Mouse (Mus musculus) CH12.LX (cell line): ENCODE results near the gene Zfp626. TPM values are rescaled to one million over a fixed set of nuclear protein-coding genes. Genes with fewer than 3 reads are reported as not detected.
A peak's percentile ranks its signal among the peaks of the same experiment; 100 is the strongest.

ENCODE experiments used
- DNase-seq: peaks from one replicate; pipeline ENCODE4 v3.0.0-alpha.2; 2013; ENCODE audit errors: extremely low read depth
- H3K27ac ChIP-seq: 2 replicates; pipeline ENCODE4 v1.5.1; 2012; ENCODE audit warnings: low read depth, mild to moderate bottlenecking, control low read depth, moderate library complexity; ENCODE audit not compliant: insufficient read depth
- H3K27me3 ChIP-seq: replicated peaks from 2 replicates; pipeline ENCODE3; 2012; ENCODE audit warnings: inconsistent platforms
- H3K36me3 ChIP-seq, 2 experiments: replicated peaks in 1 of 2; 2 replicates each; pipeline versions ENCODE3 to v1.6.1; 2012; ENCODE audit warnings: inconsistent platforms in 1 of 2, low read length in 1 of 2, mild to moderate bottlenecking in 1 of 2, mixed read lengths in 1 of 2, moderate library complexity in 1 of 2; ENCODE audit not compliant: control insufficient read depth in 1 of 2, insufficient read depth in 1 of 2
- H3K4me1 ChIP-seq, 2 experiments: 2 replicates each; pipeline ENCODE4 v1.6.1; 2012; ENCODE audit warnings: inconsistent platforms in 1 of 2, moderate library complexity in 1 of 2; ENCODE audit not compliant: insufficient read depth in 2 of 2, control insufficient read depth in 1 of 2
- H3K4me2 ChIP-seq: 2 replicates; pipeline ENCODE4 v1.6.1; 2012; ENCODE audit warnings: low read depth, mild to moderate bottlenecking, control low read depth; ENCODE audit not compliant: poor library complexity, insufficient read depth, severe bottlenecking
- H3K4me3 ChIP-seq, 3 experiments: fragments of 150-350 bp in 1 of 3; sonication (generic) in 1 of 3; replicated peaks in 1 of 3; 2 replicates each; pipeline versions ENCODE3 to v1.5.1; 2011 to 2012; ENCODE audit warnings: low read depth in 2 of 3, low read length in 2 of 3, mild to moderate bottlenecking in 2 of 3, moderate library complexity in 2 of 3, control low read depth in 1 of 3, improper control_type of control experiment in 1 of 3, inconsistent platforms in 1 of 3, mixed read lengths in 1 of 3; ENCODE audit not compliant: poor library complexity in 1 of 3
- H3K79me2 ChIP-seq: replicated peaks from 2 replicates; pipeline ENCODE4 v1.6.1; 2012; ENCODE audit warnings: mild to moderate bottlenecking, moderate library complexity; ENCODE audit not compliant: control insufficient read depth, poor library complexity, insufficient read depth, severe bottlenecking; ENCODE audit errors: extremely low read depth
- H3K9ac ChIP-seq: 2 replicates; pipeline ENCODE4 v1.6.1; 2012; ENCODE audit warnings: low read depth, mild to moderate bottlenecking, control low read depth, moderate library complexity; ENCODE audit not compliant: insufficient read depth
- H3K9me3 ChIP-seq: replicated peaks from 2 replicates; pipeline ENCODE3; 2012; ENCODE audit warnings: low read length, inconsistent platforms, mixed read lengths
- CTCF ChIP-seq, 2 experiments: IDR thresholded peaks in 1 of 2; conservative IDR thresholded peaks in 1 of 2; 2 replicates each; pipeline ENCODE4 v1.5.1; 2011 to 2012; ENCODE audit warnings: low read depth in 2 of 2, low read length in 2 of 2, improper control_type of control experiment in 1 of 2, inconsistent platforms in 1 of 2, mild to moderate bottlenecking in 1 of 2, moderate library complexity in 1 of 2
- ELF1 ChIP-seq: IDR thresholded peaks from 2 replicates; pipeline ENCODE4 v1.6.1; 2014; ENCODE audit warnings: low read depth, mild to moderate bottlenecking, inconsistent platforms, low read length, improper control_type of control experiment
- HCFC1 ChIP-seq: IDR thresholded peaks from 2 replicates; pipeline ENCODE4 v1.6.1; 2012; ENCODE audit warnings: low read depth, mild to moderate bottlenecking, inconsistent platforms, low read length, improper control_type of control experiment
- IRF4 ChIP-seq: IDR thresholded peaks from 2 replicates; pipeline ENCODE4 v1.6.1; 2014; ENCODE audit warnings: low read depth, mild to moderate bottlenecking, inconsistent platforms, low read length, improper control_type of control experiment
- JUND ChIP-seq: conservative IDR thresholded peaks from 2 replicates; pipeline ENCODE4 v1.6.1; 2011; ENCODE audit warnings: low read depth, low read length, improper control_type of control experiment
- KAT2A ChIP-seq: IDR thresholded peaks from 2 replicates; pipeline ENCODE4 v1.6.1; 2012; ENCODE audit warnings: low read length, improper control_type of control experiment, inconsistent platforms; ENCODE audit not compliant: insufficient replicate concordance
- MAFK ChIP-seq: IDR thresholded peaks from 2 replicates; pipeline ENCODE4 v1.6.1; 2011; ENCODE audit warnings: low read length, improper control_type of control experiment; ENCODE audit not compliant: insufficient replicate concordance
- MAZ ChIP-seq: IDR thresholded peaks from 2 replicates; pipeline ENCODE4 v1.6.1; 2012; ENCODE audit warnings: low read depth, mild to moderate bottlenecking, inconsistent platforms, low read length, improper control_type of control experiment, moderate library complexity
- MEF2A ChIP-seq: IDR thresholded peaks from 2 replicates; pipeline ENCODE4 v1.6.1; 2014; ENCODE audit warnings: low read depth, mild to moderate bottlenecking, inconsistent platforms, low read length, improper control_type of control experiment, borderline replicate concordance
- MXI1 ChIP-seq: IDR thresholded peaks from 2 replicates; pipeline ENCODE4 v1.6.1; 2011; ENCODE audit warnings: mild to moderate bottlenecking, low read depth, low read length, improper control_type of control experiment
- MYC ChIP-seq: IDR thresholded peaks from 2 replicates; pipeline ENCODE4 v1.6.1; 2011; ENCODE audit warnings: low read depth, mild to moderate bottlenecking, improper control_type of control experiment, low read length
- NELFE ChIP-seq: IDR thresholded peaks from 2 replicates; pipeline ENCODE4 v1.6.1; 2011; ENCODE audit warnings: low read depth, low read length, improper control_type of control experiment
- POLR2A ChIP-seq: IDR thresholded peaks from 2 replicates; pipeline ENCODE4 v1.6.1; 2011; ENCODE audit warnings: low read depth, mild to moderate bottlenecking, improper control_type of control experiment, low read length
- POLR2AphosphoS2 ChIP-seq: IDR thresholded peaks from 2 replicates; pipeline ENCODE4 v1.6.1; 2011; ENCODE audit warnings: low read depth, low read length, improper control_type of control experiment
- RAD21 ChIP-seq: IDR thresholded peaks from 2 replicates; pipeline ENCODE4 v1.6.1; 2011; ENCODE audit warnings: low read depth, mild to moderate bottlenecking, low read length, improper control_type of control experiment, moderate library complexity
- RCOR1 ChIP-seq: conservative IDR thresholded peaks from 2 replicates; pipeline ENCODE4 v1.6.1; 2012; ENCODE audit warnings: low read depth, mild to moderate bottlenecking, inconsistent platforms, low read length, improper control_type of control experiment
- SIN3A ChIP-seq: IDR thresholded peaks from 2 replicates; pipeline ENCODE4 v1.6.1; 2012; ENCODE audit warnings: low read length, improper control_type of control experiment, inconsistent platforms
- SMC3 ChIP-seq: IDR thresholded peaks from 2 replicates; pipeline ENCODE4 v1.6.1; 2011; ENCODE audit warnings: low read depth, low read length, improper control_type of control experiment
- TBP ChIP-seq: conservative IDR thresholded peaks from 2 replicates; pipeline ENCODE4 v1.6.1; 2011; ENCODE audit warnings: low read depth, low read length, improper control_type of control experiment
- TCF12 ChIP-seq: IDR thresholded peaks from 2 replicates; pipeline ENCODE4 v1.6.1; 2014; ENCODE audit warnings: low read depth, mild to moderate bottlenecking, inconsistent platforms, low read length, improper control_type of control experiment
- UBTF ChIP-seq: IDR thresholded peaks from 2 replicates; pipeline ENCODE4 v1.6.1; 2012; ENCODE audit warnings: low read depth, mild to moderate bottlenecking, inconsistent platforms, low read length, improper control_type of control experiment, moderate library complexity
- ZC3H11A ChIP-seq: IDR thresholded peaks from 2 replicates; pipeline ENCODE4 v1.6.1; 2012; ENCODE audit warnings: low read depth, mild to moderate bottlenecking, inconsistent platforms, low read length, improper control_type of control experiment
- ZKSCAN1 ChIP-seq: IDR thresholded peaks from 2 replicates; pipeline ENCODE4 v1.6.1; 2012; ENCODE audit warnings: low read depth, inconsistent platforms, low read length, improper control_type of control experiment, borderline replicate concordance
- ZMIZ1 ChIP-seq: IDR thresholded peaks from 2 replicates; pipeline ENCODE4 v1.6.1; 2012; ENCODE audit warnings: low read depth, mild to moderate bottlenecking, inconsistent platforms, low read length, improper control_type of control experiment
- ZNF384 ChIP-seq: IDR thresholded peaks from 2 replicates; pipeline ENCODE4 v1.6.1; 2012; ENCODE audit warnings: low read depth, low read length, improper control_type of control experiment, inconsistent platforms
- dilution Hi-C: fragments of 300-500 bp; cut with MboI; formaldehyde crosslinking; loops from 2 replicates; pipeline ENCODE4 v1.14.3; 2020; ENCODE audit warnings: low sequenced_read_pairs; ENCODE audit not compliant: extremely low pct_unique_long_range_greater_than_20kb, extremely low pct_ligation_motif_present
- in situ Hi-C: fragments of 300-500 bp; cut with MboI; formaldehyde crosslinking; loops from 3 replicates; pipeline ENCODE4 v1.14.3; 2019; ENCODE audit warnings: low sequenced_read_pairs, low pct_ligation_motif_present, low pct_unique_long_range_greater_than_20kb, mixed read lengths
- polyA plus RNA-seq: library from polyadenylated mRNA; unstranded; fragments of >175 nt; gene quantifications from 2 replicates; pipeline ENCODE4 v1.2.1, GENCODE M21; 2012; ENCODE audit warnings: low read depth; ENCODE audit not compliant: insufficient read length
- total RNA-seq, 2 experiments: library from RNA; depleted of rRNA; stranded (reverse); fragments of 300-350 nt in 1 of 2; fragments of >200 nt in 1 of 2; gene quantifications; 2 replicates each; pipeline ENCODE4 v1.2.3; 2012 to 2014

Zfp626 gene
- total and polyA plus RNA-seq, 3 experiments, result 3.6 to 6.5 (median 3.6) TPM

- no peak for TF ChIP-seq ELF1
- no peak for TF ChIP-seq POLR2A
- no peak for TF ChIP-seq ZC3H11A
- no peak for TF ChIP-seq MXI1
- TF ChIP-seq RCOR1, result no peak
- no peak for TF ChIP-seq ZMIZ1
- no peak for TF ChIP-seq IRF4
- TF ChIP-seq TBP, result no peak
- TF ChIP-seq ZKSCAN1, result no peak
- no peak for TF ChIP-seq ZNF384
- TF ChIP-seq CTCF (conservative IDR thresholded peaks at IDR 0.05 in 1 of 2, IDR thresholded peaks at IDR 0.05 in 1 of 2; ENCODE audit: low read depth in 2 of 2, low read length in 2 of 2), result no peak
- TF ChIP-seq MAFK, result no peak
- TF ChIP-seq SMC3, result no peak
These were observed 27.1 kb downstream of the Zfp626 start for GRCm38 (mm10) chr7:27834131-27834530.

DNA sequence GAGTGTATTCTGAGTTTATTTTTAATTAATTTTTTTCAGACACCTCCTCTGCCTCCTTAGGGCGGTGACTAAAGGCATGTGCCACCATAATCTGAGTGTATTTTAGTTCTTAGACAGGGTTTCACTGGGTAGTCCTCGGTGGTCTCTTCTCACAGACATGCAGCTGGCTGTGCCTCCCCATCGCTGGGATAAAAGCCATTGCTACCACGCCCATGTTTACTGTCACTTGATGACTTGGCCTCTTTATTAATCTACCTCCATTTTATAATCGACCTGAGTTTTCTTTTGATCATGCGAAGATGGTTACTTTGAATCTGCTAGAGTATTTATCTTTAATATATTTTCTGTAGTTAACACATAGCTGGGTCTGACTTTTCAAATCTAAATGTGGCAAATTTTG lies 30.9 kb downstream of the Zfp626 start:
- Histone ChIP-seq H3K27me3 (no peaks in the 10 kb centered on the region), H3K79me2 (0 out of 2 replicates have a peak, but pooled peaks cover 3% of the 10 kb centered on the region), H3K4me3 (peak overlapping the region; percentile 57 to 83 (median 62)), H3K4me1 (peaks cover 6 to 18% of the 10 kb centered on the region in 2 experiments; a peak in 3 of 4 replicates), H3K4me2 (no peak overlapping the region), H3K27ac (no peak overlapping the region), H3K9me3 (no peaks in the 10 kb centered on the region), H3K36me3 (peaks cover 0 to 10% of the 10 kb centered on the region in 2 experiments), H3K9ac (peak overlapping the region; percentile 89)
- dilution Hi-C loops (no loop called here), in situ Hi-C loops (loop anchor here (25.0 kb wide), 1 partner anchor 99 kb away; the partner anchor contains the start of gene Zfp974)
- TF ChIP-seq SIN3A (no peak), POLR2A (no peak), SMC3 (no peak), TCF12 (no peak), MEF2A (no peak), JUND (no peak), ZMIZ1 (no peak), POLR2AphosphoS2 (no peak), MAZ (no peak), KAT2A (no peak), RAD21 (no peak), RCOR1 (no peak; the same call in 1 of the 2 replicates), NELFE (no peak), UBTF (no peak), HCFC1 (no peak), MYC (no peak)
- DNase-seq, result peak; percentile 10

More at GRCm38 (mm10) chr7:27834131-27834530, 27.1 kb downstream of the Zfp626 start:
- Histone ChIP-seq H3K27ac (no peak overlapping the region), H3K27me3 (no peaks in the 10 kb centered on the region), H3K79me2 (0 out of 2 replicates have a peak, but pooled peaks cover 3% of the 10 kb centered on the region), H3K9me3 (no peaks in the 10 kb centered on the region), H3K4me3 (no peak overlapping the region), H3K4me1 (peaks cover 2 to 3% of the 10 kb centered on the region in 2 experiments; a peak in 3 of 4 replicates), H3K4me2 (no peak overlapping the region), H3K9ac (no peak overlapping the region), H3K36me3 (no peaks in the 10 kb centered on the region)
- in situ Hi-C loops, result loop anchor here (25.0 kb wide), 1 partner anchor 103 kb away; the partner anchor contains the start of gene Zfp974
- DNase-seq, result no peak
- dilution Hi-C loops, result no loop called here
